Mouse (Mus musculus) kidney, adult 11 months (tissue): ENCODE data around the gene Cenpx.
A peak's percentile ranks its signal among the peaks of the same experiment; 100 is the strongest.

Experiments used
- DNase-seq: peaks from one replicate; pipeline ENCODE4 v3.0.0; 2022

Gene Cenpx

DNA sequence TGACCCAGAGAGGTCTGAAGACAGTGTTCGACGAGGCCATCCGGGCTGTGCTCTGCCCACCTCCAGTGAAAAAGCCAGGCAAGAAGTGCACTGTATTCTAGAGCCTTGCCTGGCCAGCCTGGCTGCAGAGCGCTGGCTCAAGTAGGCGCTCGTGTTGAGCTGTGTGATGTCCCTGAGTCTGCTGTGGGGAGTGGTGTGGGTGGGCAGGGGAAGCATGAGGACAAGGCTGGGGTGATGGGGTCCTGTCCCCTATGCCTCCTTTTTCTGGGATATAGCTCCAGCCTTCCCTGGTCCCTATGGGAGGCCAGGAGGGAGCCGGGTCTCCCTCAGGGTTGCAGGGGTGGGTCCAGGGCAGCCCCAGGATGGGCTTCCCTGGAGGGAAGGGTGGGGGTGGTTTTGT, 10.0 kb upstream of the Cenpx start:
- DNase-seq = no peak

DNA sequence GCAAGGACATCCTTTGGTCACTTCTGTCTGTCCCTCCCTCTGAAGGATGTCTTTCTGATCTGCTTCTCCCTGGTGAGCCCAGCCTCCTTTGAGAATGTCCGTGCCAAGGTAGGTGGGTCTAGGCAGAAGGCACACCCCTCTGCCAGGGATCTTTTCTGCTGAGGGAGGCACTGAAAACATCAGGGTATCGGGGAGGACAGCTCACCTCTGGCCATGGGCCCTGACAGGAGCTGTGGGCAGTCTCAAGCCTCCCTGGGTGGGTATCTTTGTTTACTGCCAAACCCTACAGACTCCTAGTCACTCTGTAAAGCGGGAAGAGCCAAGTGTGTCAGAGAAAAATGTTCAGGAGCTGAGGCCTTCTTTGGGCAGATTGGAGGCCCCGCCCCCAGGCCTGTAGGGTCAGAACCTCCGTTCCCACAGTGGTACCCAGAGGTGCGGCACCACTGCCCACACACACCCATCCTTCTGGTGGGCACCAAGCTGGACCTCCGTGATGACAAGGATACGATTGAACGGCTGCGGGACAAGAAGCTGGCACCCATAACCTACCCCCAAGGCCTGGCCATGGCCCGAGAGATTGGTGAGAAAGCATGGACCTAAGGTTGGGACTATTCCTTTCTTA, 9.3 kb upstream of the Cenpx start:
- peak; percentile 78 for DNase-seq

DNA sequence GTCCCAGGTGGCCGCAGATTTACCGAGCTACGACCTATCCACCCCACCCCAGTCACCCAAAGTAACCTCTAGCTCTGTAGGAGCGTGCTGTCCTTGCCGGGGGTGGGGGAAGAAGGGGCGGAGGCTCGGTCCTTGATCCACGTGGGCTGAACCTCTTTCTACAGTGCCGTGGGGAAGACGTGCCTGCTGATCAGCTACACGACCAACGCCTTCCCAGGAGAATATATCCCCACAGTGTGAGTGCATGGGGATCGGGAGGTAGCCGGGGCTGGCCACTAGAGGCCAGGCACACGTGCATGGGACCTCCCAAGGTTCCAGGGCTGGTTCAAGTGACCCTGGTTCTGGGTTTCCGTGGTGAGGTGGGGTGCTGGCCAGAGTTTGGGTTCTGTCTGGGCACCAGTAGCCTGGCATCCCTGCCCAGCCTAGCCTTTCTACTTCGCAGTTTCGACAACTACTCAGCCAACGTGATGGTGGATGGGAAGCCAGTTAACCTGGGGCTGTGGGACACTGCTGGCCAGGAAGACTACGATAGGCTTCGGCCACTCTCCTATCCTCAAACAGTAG, 8.6 kb upstream of the Cenpx start:
- DNase-seq = peak; percentile 47

DNA sequence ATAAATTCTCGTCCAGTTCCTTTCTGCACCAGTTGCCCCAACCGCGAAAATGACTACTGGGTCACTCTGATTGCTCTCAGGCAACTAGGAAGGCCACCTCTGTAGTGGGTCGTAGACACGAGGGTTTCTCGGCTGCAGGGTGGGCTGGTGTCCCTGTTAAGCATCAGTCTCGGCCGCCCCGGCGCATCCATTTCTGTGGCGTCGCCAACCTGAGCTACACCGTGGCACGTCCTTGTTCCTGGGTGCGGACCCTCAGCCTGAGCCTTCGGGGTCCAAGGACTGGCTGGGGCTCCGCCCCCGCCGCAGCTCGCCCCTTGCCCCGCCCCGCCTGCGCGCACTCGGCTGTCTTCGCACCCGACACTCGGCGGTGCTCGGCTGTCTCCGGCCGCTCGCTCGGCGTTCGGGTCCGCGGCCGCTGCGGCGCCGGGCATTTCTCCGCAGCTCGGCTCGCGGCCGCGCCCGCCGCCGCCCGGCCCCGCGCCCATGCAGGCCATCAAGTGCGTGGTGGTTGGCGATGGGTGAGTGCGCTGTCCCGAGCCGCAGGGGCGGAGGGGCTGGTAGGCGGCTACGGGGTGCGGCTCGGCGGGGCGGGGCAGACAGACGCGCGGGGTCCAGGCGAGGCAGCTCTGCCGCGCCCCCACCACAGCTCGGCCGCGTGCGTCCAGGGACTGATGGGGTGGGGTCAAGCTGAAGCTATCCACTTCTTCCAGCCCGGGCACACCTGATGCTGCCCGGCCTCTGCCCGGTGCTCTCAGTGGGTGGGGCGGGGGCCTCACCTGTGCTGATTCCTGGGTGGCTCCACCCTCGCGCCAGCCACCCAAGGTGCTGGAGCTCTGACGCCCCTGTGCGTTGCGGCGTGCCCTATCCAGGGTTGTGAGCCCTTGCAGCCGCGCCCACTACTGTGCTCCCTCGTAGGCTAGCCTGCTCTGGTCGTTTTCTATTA, 7.9 kb upstream of the Cenpx start, which contains the start of gene Rac3:
Rac3 (plus strand) TSS at position 347 of the 943 bp plus-strand sequence.
- peak; percentile 56 for DNase-seq

DNA sequence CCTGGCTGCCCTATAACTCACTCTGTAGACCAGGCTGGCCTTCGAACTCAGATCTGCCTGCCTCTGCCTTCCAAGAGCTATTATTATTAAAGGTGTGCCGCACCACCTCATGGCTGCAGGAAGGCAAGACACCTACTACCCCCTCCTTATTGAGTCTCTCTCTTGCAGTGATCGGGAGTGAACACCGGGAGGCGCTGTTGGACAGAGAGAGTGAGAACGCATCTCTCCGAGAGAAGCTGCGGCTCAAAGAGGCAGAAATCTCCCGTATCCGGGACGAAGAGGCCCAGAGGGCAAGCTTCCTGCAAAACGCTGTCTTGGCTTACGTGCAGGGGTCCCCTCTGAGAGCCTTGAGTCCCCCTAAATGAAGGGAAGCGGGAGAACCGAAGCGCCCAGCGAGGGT, 6.9 kb upstream of the Cenpx start:
- peak; percentile 84 for DNase-seq

DNA sequence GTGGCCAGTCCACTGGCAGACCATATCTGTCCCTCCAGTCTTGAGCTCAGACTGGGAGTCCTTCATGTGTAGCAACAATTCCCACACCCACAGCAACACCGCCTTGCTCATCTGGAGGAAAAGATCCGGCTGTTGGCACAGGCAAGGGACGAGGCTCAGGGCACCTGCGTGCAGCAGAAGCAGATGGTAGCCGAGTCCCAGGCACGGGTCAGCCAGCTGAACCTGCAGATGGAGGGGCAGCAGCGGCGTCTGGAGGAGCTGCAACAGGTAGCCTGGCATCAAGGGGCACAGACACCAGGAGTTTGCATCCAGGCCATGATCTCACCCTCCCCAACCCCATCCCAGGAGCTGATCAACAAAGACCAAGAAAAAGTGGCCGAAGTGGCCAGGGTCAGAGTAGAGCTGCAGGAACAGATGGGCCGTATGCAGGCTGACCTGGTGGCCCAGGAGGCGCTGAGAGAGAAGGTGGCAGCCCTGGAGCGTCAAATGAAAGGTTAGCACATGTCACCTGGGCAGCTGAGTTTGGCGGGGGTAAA, 6.4 kb upstream of the Cenpx start:
- DNase-seq = no peak

DNA sequence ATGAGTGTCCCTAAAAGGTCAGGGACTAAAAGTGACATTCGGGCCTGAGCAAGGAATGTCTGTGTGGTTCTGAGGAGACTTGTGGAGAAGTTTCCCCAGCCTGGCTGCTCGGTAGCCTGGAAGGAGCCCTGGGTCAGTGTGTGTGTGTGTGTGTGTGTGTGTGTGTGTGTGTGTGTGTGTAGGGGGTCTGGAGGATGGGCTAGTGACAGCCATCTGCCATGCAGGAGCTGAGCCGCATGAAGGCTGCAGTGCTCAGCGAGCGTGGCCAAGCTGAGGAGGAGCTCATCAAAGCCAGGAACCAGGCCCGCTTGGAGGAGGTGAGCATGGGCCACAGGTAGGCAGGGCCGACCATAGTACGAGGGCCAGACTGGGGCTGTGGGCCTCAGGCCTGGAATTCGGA, 5.7 kb upstream of the Cenpx start:
- no peak for DNase-seq

DNA sequence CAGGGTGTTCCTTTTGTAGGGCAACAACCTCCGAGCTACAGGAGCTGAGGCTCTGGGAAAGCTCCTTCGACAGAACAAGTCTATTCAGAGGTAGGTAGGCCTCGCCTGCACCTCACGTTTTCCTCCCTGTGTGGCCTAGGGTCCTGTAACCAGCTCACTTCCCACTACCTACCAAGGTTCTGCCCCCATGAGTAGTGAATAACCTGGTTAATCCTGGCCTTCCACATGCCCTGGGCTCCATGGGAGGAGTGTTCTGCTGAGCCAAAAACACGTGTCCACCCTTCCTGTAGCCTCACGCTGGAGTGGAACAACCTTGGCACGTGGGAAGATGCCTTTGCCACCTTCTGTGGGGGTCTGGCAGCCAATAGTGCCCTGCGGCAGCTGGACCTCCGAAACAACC, 1.6 kb upstream of the Cenpx start:
- DNase-seq = no peak

DNA sequence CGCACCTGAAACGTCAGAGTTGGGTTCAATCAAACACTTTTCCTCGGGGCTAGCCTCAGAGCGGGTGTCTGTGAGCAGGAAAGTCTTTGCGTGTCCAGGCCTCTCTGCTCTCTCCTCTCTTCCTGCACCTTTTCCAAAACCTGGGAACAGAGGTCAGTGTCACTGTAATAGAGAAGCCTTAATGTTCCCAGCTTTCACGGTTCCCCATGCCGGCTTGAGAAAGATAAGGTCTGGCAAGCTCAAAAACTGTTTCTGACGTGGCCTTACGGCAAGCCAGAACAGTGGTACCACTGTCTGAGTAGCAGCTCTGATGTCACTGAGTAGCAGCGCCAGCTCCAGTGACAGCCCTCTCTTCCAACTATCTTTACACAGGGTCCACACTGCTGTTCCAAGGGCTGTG, 1.0 kb upstream of the Cenpx start:
- no peak for DNase-seq

DNA sequence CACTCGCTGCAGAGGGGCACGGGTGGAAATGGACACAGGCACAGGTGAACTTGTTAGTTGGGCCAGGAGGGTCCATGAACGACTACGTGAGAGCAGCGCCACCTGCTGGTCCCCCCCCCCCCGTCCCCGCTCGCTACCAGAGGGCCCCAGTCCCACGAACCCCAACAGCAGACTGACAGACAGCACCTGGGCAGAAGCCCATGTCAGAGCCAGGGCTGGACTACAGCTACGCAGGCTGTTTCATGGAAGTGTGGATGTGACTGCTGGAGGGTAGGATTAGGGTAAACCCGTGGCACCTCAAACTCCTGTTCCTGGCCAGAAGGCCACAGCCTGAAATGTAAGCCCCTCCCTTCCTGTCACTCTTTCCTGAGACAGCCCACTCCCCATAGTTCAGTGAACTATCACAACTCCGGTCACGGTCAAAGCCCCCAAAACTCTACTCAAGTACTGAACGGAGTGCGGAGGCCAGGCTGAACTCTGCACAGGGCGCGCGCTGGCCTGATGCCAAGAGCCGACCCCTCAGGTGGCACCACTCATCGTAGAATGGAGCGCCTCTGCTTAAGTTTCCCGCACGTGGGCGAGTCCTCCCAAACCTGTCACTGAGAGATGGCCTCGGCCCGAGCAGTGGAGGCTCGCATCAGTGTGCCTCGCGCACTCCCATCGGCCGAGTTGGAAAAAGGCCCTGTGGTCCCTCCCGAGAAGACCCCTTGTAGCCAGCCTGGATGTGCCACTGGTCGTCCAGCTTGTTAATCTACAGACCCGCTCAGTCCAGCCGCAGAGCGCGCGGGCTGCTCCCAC, 568 bp downstream of the Cenpx start:
- peak; percentile 47 for DNase-seq

DNA sequence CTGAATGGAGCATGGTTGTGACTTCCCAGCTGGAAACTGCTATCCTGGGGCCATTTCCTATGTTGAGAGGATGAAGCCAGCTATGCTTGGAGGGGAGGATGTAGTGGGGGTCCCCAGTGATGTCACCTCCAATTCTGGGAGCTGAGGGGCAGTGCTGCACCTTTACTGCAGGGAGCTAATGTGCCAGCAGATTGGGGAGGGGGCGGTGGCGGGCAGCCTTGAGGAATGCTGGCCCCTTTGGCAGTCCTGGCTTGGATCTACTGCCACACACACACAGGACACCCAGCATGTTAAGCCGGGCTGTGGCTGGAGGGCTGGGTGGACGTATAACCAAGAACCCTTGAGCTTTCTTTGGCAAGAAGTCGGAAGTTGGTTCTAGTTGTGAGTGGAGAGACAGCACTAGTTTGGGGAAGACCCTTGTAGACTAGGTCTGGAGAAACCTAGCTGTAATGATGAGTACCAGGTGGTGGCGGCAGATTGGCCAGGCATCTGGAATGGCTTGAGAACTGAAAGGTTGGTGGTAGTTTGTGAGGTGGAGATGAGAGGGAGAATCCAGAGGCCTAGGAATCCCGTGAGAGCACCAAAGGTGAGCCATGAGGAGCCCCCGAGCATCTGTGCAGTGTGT, 1.4 kb downstream of the Cenpx start:
- DNase-seq = no peak

DNA sequence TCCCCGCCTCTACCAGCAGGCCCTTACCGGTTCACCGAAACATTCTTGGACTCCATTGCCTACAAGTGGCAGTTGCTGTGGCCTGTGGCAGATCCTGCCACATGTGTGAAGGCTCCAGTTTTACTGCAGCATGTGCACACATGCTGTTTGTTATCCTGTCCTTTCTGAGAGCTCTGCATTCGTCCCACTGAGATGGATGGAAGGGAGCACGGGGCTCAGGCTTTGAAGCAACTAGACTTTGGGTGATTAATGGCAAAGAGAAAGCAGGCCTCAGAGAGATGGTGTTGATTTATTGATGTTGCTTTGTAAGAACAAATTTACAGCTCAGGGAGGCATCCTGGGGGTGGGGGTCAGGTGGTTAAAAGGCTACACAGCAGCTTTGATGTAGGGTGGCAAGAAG, 2.9 kb downstream of the Cenpx start:
- no peak for DNase-seq

DNA sequence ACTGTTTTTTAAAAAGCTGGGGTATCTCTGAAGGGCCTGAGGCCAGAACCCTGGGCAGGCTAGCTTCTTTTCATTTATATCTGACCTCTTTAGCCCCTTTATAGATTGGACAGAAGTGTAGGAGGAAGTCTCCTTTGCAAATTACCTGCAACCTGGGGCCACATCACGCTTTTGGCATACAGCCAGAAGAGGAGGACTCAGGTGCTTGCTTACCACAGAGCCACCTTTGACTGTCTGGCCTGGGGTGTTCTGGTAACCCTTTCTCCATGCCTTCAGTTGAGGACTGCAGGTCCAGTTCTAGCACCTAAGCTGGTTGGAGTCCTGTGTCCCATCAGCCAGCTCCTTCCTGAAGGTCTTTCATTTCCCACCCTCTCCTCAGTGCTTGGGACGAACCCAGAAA, 4.0 kb downstream of the Cenpx start:
- no peak for DNase-seq

DNA sequence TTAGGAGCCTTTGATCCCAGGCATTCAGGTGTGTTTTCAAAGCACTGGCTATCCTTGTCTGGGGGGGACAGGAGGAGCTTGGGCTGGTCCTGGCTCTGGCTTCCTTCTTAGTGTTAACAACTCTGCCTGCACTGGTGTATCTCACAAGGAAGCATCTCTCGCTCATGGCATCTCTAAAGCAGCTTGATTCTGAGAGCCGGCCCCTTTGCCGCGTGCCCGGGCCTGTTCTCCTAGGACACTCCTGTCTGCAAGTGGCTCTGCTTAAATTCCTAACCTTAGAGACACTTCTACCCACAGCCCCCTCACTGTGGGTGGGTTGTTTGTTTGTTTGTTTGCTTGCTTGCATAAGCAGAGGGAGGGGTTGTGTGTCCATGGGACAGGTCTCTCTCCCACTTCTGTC, 5.6 kb downstream of the Cenpx start:
- DNase-seq = no peak

DNA sequence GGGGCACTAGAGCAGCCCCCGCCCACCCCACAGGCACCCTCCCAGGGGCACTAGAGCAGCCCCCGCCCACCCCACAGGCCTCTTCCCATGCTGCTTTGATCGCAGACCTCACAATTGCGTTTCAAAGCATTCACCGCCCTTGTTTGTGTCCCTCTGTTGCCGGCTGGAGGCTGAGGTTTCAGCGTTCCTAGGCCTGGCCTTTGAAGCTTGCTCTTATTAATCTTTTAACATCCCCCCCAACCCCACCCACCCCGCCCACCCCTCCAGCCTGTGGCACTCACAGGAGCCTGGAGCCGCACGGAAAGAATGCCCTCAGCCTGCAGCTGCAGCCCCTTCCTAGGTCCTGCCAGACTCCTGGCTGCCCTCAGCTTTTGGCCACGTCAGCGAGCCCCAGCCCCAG, 6.3 kb downstream of the Cenpx start:
- DNase-seq = no peak

DNA sequence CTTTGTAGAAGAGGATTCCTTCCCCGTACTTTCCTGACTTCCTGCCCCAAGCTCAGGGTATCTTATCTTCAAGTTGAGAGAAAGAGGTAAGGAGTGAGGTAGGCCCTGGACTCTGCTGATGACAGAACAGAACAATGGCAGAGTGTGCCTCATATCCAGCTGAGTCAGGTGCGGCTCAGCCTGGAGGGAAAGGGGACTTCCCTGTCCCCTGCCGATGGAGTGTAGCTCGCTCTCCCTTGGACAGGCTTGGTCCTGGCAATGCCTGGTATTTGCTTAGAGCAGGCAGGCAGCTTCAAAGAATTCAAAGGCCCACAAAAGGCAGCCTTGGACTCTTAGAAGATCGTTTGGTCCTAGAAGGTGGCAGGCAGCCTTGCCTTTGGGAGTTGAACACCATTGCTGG, 7.4 kb downstream of the Cenpx start:
- DNase-seq = no peak

DNA sequence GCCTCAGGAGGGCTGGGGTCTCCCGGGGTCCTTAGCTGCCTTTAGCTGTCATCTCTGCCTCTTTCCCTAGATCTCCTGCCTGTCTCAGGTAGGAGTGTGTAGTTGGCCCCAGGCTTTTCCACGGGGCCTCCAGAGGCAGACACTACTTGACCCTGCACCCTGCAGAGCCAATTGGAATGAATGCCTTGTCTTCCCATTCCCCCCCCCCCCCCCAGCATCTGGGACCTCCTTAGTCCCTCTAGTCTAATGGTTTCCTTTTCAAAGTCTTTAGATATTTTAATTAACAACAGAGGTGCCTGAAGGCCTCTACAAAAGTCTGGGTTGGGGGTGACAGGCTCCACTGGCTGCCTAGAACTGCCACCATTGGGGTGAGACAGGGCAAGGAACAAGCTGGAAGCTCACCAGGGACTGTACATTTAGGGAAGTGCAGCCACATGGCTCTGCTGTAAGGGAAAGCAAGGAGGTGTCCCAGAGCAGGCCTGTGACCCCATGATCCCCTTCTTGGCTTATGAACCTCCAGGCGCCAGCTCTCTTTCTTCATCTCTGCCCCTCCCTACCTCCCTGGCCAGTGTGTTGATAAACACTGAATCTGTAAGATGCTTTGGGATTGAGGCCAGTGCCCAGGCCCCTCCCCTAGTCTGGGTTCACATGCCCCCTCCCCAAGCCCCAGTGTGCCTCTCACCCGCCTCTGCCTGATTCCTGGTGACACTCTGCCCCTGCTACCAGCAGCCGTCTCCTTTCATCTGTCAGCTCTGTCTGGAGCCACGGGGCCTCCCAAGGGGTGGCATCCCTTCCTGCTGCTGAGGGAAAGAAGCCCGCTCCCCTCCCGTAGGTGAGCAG, 8.8 kb downstream of the Cenpx start:
- no peak for DNase-seq

DNA sequence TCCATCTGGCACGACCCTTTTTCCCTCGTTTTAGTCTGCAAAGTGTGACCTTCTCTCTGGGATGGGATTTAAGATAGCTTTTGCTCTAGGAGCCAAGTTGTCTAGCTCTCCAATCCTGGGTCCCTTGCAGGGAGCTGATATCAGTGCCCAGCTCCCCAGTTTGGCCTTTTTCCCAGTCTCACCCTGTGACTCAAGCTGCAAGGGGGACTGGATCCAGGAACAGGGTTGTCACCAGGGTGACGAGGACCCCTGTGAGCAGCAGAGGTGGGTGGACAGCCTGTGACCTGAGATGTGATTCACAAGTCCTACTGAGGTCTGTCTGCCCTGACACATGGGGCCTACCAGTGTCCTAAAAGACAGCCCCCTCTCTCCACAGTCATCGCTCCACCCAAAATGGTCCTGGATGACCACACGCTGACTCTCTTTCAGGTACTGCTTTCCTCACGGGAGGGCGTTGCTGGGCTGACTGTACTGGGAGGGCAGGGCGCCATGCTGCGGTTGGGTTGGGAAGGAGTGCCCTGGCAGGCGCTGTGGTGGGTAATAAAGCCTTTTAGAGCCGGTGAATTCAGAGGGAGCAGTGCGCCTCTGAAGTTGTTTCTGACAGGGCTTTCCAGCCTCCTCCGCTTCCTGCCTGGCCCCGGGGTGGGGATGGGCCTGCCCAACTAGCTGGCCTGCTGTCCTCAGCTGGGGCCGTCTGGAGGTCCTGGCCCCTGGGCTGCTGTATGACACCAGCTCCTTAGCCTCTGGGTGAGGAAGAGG, 9.7 kb downstream of the Cenpx start:
- DNase-seq = no peak

DNA sequence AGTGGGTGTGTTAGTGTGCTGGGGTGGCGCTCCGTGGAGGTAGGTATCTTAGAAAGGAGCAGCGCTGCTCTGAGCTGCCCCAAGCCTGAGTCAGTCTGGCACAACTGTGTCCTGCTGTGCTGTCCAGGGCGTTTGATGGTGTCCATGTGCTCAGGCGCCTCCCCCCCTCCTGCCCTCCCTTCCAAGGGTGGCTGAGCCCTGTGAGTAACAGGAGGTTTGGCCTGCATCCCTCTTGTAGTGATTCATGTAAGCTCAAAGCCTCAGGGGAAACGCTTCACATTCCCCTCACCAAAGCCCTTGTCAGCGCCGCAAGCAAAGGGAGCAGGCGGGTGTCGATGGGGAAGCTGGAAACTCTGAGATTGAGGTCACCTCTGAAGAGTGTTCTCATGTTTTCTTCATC, 15.8 kb downstream of the Cenpx start:
- DNase-seq = no peak

DNA sequence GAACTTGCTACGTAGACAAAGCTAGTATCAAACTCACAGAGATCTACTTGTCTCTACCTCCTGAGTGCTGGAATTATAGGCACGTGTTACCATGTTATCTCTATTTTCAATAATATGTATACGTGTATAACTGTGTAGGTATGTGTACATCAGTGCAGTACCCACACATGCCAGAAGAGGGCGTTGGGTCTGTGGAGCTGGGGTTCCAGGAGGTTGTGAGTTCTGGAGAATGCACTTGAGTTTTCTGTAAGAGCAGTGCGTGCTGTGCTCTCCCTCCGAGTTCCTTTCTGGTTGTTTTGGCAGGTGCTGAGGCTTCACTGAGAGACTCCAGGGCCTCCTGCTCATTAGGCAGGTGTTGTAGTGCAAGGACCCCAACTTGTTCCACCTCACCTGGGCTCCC, 17.0 kb downstream of the Cenpx start:
- DNase-seq = no peak

DNA sequence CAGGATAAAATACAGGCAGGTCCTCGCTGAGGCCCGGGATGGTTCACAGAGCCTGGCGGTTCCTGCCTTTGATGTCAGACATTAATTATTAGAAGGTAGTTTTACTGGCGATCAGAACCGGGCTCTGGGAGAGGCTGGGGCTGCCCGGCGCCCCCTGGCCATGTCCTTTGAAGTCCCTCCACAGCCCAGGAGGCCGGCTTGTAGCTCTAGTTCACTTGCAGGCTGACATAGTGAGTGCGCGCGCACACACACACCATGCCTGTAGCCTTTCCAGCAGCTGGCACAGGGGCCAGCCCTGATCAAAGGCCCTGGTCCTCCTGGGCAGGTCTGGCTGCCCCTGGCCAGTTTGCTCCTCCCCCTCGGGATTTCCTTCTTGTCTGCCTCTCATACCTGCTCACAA, 17.9 kb downstream of the Cenpx start:
- DNase-seq = peak; percentile 80
